ENCODE assay signal across 9 mouse cellular contexts in the genomic region with DNA sequence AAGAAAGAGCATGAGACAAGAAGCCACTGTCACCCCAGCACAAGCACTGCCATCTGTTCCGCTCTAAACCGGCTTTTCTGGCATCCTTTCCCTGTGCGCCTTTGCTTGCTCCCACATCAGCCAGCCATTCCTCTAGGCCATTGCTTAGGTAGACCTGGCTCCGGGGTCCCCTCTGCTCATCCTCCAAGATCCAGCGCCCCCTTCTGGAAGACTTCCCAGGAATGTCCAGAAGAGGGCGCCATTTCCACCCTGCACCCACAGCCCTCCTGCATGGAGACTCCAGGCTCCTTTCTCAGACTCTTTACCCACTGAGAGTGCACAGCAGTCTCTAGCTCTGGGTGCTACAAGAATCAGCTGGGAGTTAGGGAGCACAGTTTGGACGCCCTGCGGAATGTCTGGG. TPM values are rescaled to one million over a fixed set of nuclear protein-coding genes. Genes with fewer than 3 reads are reported as not detected.
DNase-seq lines count a peak whose midpoint lies in the region; ATAC-seq and TF ChIP-seq lines count a peak whose summit lies in the region.
"Had no signal": no experiment of that assay in that cellular context is flagged by ENCODE, and none has a peak within 500 bp of the region (broad histone marks: within the 10 kb centered on the region; RNA-seq: fewer than 3 reads in every experiment).

No protein-coding gene starts in this region.

- DNase-seq in frontal cortex, postnatal 14 days (ENCODE audit: low spot score in 2 of 2), result no peak
- peak; percentile 47 for DNase-seq in ovary, postnatal 14 days (ENCODE audit: low spot score)
- no peak for DNase-seq in ovary, postnatal 36 days (ENCODE audit: low spot score)
- DNase-seq in cerebellum, adult 8-10 months, result peak; percentile 61
- peak; percentile 48 to 59 for DNase-seq in layer of hippocampus, postnatal 36 days
- DNase-seq in urinary bladder, adult 18-20 months (ENCODE audit: low spot score in 2 of 2), result no peak

- H3K4me1 ChIP-seq in olfactory bulb, adult 2 months (ENCODE audit: control insufficient read depth, insufficient read depth, low read length), result peaks cover 15% of the 10 kb centered on the region

- no peak overlapping the region for H3K4me3 ChIP-seq in olfactory bulb, adult 2 months (ENCODE audit: insufficient read depth, low read depth, low read length)

- TF ChIP-seq CTCF in olfactory bulb, adult 2 months (IDR thresholded peaks at IDR 0.05; ENCODE audit: insufficient read depth, low read depth, low read length), result peak; percentile 98; the same call in 1 of the 2 replicates

- TF ChIP-seq POLR2A in olfactory bulb, adult 2 months (IDR thresholded peaks at IDR 0.05; ENCODE audit: insufficient read depth, low read depth, low read length), result no peak

- 41% methylated on average over 8 of the region's 8 CpGs for WGBS in olfactory bulb, adult 2 months

- no peak overlapping the region for H3K27ac ChIP-seq in olfactory bulb, adult 2 months (ENCODE audit: insufficient read depth, low read depth, low read length)

- peak; percentile 24; the same call in 1 of the 2 replicates for ATAC-seq in frontal cortex, adult (ENCODE audit: low TSS enrichment)

RNA-seq across cellular contexts. Expression of gene Pmm1, which starts 4.3 kb away (rescaled TPM):
- 100 to 1,000 TPM; 209 to 220 TPM for total RNA-seq in layer of hippocampus, postnatal 36 days (2021)
- not detected in 2 replicates for polyA plus RNA-seq in olfactory bulb, adult 2 months (2012; ENCODE audit: insufficient read depth, insufficient read length, low replicate concordance, missing spikeins)

RNA-seq across cellular contexts. Expression of gene Csdc2, which starts 19.9 kb away (rescaled TPM):
- total RNA-seq in layer of hippocampus, postnatal 36 days (2021), result 10 to 100 TPM; 74.5 to 77.1 TPM
- polyA plus RNA-seq in olfactory bulb, adult 2 months (2012; ENCODE audit: insufficient read depth, insufficient read length, low replicate concordance, missing spikeins), result not detected in 2 replicates

RNA-seq across cellular contexts. Expression of gene 1700029P11Rik, which starts 23.9 kb away (rescaled TPM):
- total RNA-seq in layer of hippocampus, postnatal 36 days (2021), result not detected
- polyA plus RNA-seq in olfactory bulb, adult 2 months (2012; ENCODE audit: insufficient read depth, insufficient read length, low replicate concordance, missing spikeins), result not detected in 2 replicates
- polyA plus RNA-seq: large intestine, adult 2 months had no signal

RNA-seq across cellular contexts. Expression of gene Polr3h, which starts 30.4 kb away (rescaled TPM):
- total RNA-seq in layer of hippocampus, postnatal 36 days (2021), result 10 to 100 TPM; 44.5 to 48.2 TPM
- not detected in 2 replicates for polyA plus RNA-seq in olfactory bulb, adult 2 months (2012; ENCODE audit: insufficient read depth, insufficient read length, low replicate concordance, missing spikeins)

RNA-seq across cellular contexts. Expression of gene Xrcc6, which starts 31.2 kb away (rescaled TPM):
- total RNA-seq in layer of hippocampus, postnatal 36 days (2021), result 10 to 100 TPM; 25.5 to 27.2 TPM
- polyA plus RNA-seq in olfactory bulb, adult 2 months (2012; ENCODE audit: insufficient read depth, insufficient read length, low replicate concordance, missing spikeins), result 1,163 TPM in 1 of 2 replicates, not detected in the other

Comparison
In these comparisons a context has a peak if more than half of its experiments do, and no peak if none do; other contexts are left out.
1. DNase-seq: peak in ovary, postnatal 14 days (single experiment), cerebellum, adult 8-10 months (single experiment) and layer of hippocampus, postnatal 36 days (2 of 2); none in frontal cortex, postnatal 14 days (0 of 2), ovary, postnatal 36 days (single experiment) and urinary bladder, adult 18-20 months (0 of 2).